Mouse (Mus musculus): ENCODE data around the gene Hoxb13.

DNA sequence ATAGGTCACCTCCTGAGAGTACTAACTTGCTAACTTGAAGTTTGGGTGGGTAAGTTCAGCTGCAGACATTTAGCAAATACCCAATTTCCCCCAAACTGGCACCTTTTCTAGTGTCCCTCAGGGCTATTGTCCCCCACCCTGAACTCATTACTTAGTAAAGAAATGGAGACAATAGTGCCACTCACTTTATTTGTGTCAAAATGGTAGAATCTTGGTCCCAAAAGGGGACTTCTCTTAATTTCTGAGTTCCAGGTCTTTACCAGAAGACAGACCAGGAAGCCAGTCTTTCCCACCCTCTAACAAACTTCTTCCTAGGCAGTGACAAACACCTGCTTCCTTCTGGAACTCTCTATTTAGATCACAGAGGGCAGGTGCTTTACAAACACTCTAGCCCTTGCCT lies 7.6 kb downstream of the Hoxb13 start:
- TF ChIP-seq ELF1 (IDR thresholded peaks at IDR 0.05; ENCODE audit: low read depth, low read length) (no peak), POLR2A (IDR thresholded peaks at IDR 0.05; ENCODE audit: control insufficient read depth in 1 of 2, insufficient read depth in 1 of 2, low read depth in 1 of 2, low read length in 2 of 2, poor library complexity in 1 of 2) (no peak), USF1 (IDR thresholded peaks at IDR 0.05; ENCODE audit: low read depth, low read length) (no peak), TAL1 (IDR thresholded peaks at IDR 0.05; ENCODE audit: low read length) (no peak)

Measured in MEL (cell line).